Mouse (Mus musculus): ENCODE measurements around the gene Myo10.

GRCm38 (mm10) chr15:25696660-25697059, 74.3 kb downstream of the Myo10 start:
- TF ChIP-seq CTCF (IDR thresholded peaks at IDR 0.05; ENCODE audit: extremely low read depth, insufficient read depth, low read length), result no peak
- TF ChIP-seq POLR2A (IDR thresholded peaks at IDR 0.05; ENCODE audit: extremely low read depth, insufficient read depth, low read length), result no peak

All from cortical plate, adult 2 months (tissue).